Mouse (Mus musculus): ENCODE data around the gene Macf1. TPM values are rescaled to one million over a fixed set of nuclear protein-coding genes. Genes with fewer than 3 reads are reported as not detected.
"Not testable (repeated sequence)": the region's sequence is repeated elsewhere in the genome, so short reads cannot be mapped to it uniquely, and the experiment has no call there.

The Macf1 gene
- polyA plus RNA-seq, 1 experiment from 2014 or later: 82.6 TPM

DNA sequence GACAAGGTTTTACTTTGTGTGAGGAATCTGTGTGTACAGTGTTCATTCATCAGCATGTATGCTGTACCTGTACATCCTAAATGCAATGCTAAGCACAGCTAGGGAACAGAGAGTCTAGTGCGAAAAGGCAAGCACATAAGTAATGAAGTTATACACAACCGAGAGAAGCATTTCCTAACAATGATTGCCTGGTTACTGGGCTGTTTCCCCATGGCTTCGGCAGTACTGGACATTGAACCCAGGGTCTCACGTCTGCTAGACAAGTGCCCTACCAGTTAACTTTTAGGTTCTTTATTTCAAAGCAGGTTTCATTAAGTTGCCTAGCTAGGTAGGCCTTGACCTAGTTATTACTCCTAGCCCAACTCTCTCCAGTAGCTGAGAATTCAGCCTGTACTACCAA is 36.5 kb downstream of the Macf1 start:
- no peak for ATAC-seq (replicated peaks)
- H3K4me3 ChIP-seq: no peak overlapping the region
- 89% methylated on average over 4 of the region's 4 CpGs for WGBS

DNA sequence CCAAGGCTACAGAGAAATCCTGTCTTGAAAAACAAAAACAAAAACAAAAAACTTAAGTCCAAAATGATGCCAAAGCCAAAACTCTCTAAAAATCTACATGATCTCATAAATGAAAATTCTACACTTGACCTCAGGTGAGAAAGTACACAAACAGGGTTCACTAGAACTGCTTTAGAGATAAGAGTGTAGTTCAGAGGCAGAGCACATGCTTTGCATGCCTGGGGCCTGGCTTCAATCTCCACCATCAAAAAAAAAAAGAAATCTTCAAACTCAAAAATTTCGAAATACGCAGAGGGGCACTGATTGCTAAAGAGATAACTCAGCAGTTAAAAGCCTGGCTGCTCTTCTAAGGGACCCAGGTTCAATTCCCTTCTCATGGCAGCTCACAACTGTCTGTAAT is 37.1 kb downstream of the Macf1 start:
- WGBS: 93% methylated on average over 2 of the region's 2 CpGs

More for the DNA sequence above, 36.5 kb downstream of the Macf1 start:
- Histone ChIP-seq H3K9ac (no peak overlapping the region), H3K9me3 (no peaks in the 10 kb centered on the region), H3K27ac (no peak overlapping the region), H3K4me1 (peaks cover 7% of the 10 kb centered on the region; the same call in 1 of the 2 replicates), H3K4me2 (no peak overlapping the region), H3K36me3 (replicated peaks) (no peaks in the 10 kb centered on the region), H3K27me3 (replicated peaks) (no peaks in the 10 kb centered on the region)

DNA sequence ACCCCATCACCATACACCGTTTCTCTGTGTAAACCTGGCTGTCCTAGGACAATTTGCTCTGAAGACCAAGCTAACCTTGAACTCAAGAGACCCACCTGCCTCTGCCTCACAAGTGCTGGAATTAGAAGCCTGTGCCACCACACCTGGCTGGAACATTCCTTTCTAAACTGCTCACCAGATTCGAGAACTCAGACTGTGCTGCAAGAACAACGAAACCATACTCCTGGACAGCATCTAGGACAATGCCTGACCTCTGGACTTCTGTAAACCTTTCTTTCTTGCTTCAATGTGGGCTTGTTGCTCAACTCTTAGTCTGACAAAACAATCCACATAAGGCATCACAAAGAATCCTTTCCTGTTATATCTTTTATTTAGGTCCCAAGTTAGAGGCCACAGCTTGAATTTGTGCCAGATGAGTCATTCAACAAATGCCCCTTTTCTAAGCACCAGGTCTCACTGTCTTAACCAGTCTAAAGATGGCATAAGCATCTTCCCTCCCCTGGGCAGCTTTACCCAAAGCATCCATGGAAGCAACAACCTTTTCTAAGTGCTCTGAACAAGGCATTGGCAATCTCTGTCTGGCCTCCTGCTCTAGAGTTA is 38.8 kb downstream of the Macf1 start:
- WGBS: 93% methylated on average over 3 of the region's 3 CpGs
- Histone ChIP-seq H3K9me3 (no peaks in the 10 kb centered on the region), H3K27ac (no peak overlapping the region), H3K4me2 (no peak overlapping the region), H3K27me3 (replicated peaks) (no peaks in the 10 kb centered on the region), H3K36me3 (replicated peaks) (no peaks in the 10 kb centered on the region), H3K9ac (no peak overlapping the region), H3K4me1 (peaks cover 10% of the 10 kb centered on the region; the same call in 1 of the 2 replicates), H3K4me3 (no peak overlapping the region)
- ATAC-seq (replicated peaks): no peak

More for the DNA sequence above, 37.1 kb downstream of the Macf1 start:
- Histone ChIP-seq H3K9me3 (no peaks in the 10 kb centered on the region), H3K27me3 (replicated peaks) (no peaks in the 10 kb centered on the region), H3K4me1 (peaks cover 10% of the 10 kb centered on the region; the same call in 1 of the 2 replicates), H3K4me2 (no peak overlapping the region), H3K36me3 (replicated peaks) (no peaks in the 10 kb centered on the region), H3K9ac (no peak overlapping the region), H3K4me3 (no peak overlapping the region), H3K27ac (no peak overlapping the region)
- no peak for ATAC-seq (replicated peaks)

DNA sequence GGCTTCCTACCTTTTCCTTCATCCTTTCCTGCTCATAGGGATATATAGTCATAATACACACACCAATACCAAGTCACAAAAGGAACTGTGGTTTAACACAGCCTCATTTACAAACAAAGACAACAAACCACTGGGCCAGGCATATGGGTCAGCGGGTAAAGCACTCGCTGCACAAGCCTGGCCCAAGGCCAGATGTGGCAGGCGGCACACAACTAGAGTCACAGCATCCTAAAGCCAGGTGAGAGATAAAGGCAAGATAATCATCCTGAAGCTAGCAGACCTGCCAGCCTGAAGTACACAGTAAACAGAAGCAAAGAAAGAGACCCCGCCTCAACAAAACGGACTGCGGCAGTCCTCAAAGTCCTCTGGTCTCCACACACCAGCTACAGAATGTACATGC is 40.6 kb downstream of the Macf1 start:
- Histone ChIP-seq H3K4me2 (no peak overlapping the region), H3K4me1 (peaks cover 10% of the 10 kb centered on the region; the same call in 1 of the 2 replicates), H3K36me3 (replicated peaks) (no peaks in the 10 kb centered on the region), H3K9ac (no peak overlapping the region), H3K4me3 (no peak overlapping the region), H3K27ac (no peak overlapping the region), H3K9me3 (no peaks in the 10 kb centered on the region), H3K27me3 (replicated peaks) (no peaks in the 10 kb centered on the region)
- no peak for ATAC-seq (replicated peaks)
- 84% methylated on average over 6 of the region's 6 CpGs for WGBS

DNA sequence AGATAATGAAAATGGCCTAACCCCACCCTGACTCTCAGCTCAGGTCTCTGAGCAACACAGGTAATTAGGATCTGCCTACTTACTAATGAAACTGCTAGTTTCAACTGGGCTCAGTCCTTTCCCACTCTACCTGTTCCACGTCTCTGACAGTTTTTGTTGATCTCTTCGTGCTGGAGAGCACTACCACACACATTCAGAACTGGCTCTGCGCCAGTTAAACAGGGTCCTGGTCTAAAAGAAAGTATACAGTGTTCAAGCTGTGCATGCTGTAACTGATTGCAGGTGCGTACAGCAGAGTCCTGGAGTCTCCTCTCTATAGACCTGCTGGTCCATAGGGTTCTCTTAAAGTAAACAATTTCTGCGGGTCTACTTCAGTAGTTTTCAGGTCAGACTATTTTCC is 41.3 kb downstream of the Macf1 start:
- Histone ChIP-seq H3K9me3 (no peaks in the 10 kb centered on the region), H3K4me1 (peaks cover 10% of the 10 kb centered on the region; the same call in 1 of the 2 replicates), H3K36me3 (replicated peaks) (no peaks in the 10 kb centered on the region), H3K27ac (peak overlapping the region; percentile 4; the same call in 1 of the 2 replicates), H3K27me3 (replicated peaks) (no peaks in the 10 kb centered on the region), H3K4me3 (no peak overlapping the region), H3K4me2 (no peak overlapping the region), H3K9ac (no peak overlapping the region)
- 79% methylated on average over 5 of the region's 5 CpGs for WGBS
- no peak for ATAC-seq (replicated peaks)

DNA sequence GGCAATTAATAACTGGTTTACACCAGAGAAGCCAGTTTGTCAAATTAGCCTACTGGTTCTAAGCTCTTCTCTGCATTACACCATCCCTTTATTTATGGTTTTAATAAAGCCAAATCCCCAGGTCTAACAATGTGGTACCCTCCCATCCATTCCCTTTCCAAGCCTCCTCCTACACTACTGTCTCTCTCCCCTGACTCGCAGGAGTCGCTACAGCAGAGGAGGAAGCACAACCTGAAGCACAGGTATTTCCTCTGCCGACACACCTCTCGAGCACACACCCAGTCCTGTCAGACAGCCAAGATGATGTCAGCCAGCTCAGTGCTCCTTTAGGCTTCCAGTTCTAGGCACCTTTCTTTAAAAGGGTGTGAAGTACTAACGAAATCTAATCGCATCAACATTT is 47.0 kb downstream of the Macf1 start:
- no peak for ATAC-seq (replicated peaks)
- no peaks in the 10 kb centered on the region; the same call in 1 of the 2 replicates for H3K4me1 ChIP-seq
- H3K4me2 ChIP-seq: no peak overlapping the region
- 95% methylated on average over 6 of the region's 6 CpGs for WGBS
- no peaks in the 10 kb centered on the region for H3K27me3 ChIP-seq (replicated peaks)
- H3K36me3 ChIP-seq (replicated peaks): no peaks in the 10 kb centered on the region
- H3K27ac ChIP-seq: no peak overlapping the region
- no peaks in the 10 kb centered on the region for H3K9me3 ChIP-seq
- no peak overlapping the region for H3K9ac ChIP-seq
- no peak overlapping the region for H3K4me3 ChIP-seq

DNA sequence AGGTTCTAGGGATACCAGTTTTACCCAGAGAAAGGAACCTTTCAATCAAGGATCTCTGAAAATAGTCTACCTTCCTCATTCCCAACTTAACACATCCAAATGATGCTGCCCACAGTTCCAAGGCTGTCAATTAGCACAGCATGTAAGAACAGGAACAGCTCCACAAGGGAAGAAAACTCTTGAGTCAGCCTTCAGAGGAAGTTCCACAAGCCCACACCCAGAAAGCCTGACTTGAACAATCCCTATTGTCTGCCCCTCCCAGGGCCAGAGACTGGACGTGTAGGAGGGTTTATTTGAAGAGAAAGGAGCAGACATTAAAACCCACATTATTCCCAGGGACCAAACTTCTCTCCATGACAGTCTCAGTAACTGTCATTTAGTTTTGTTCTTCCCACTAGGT is 48.7 kb downstream of the Macf1 start:
- 14% methylated on average over 1 of the region's 1 CpGs for WGBS
- no peak for ATAC-seq (replicated peaks)

DNA sequence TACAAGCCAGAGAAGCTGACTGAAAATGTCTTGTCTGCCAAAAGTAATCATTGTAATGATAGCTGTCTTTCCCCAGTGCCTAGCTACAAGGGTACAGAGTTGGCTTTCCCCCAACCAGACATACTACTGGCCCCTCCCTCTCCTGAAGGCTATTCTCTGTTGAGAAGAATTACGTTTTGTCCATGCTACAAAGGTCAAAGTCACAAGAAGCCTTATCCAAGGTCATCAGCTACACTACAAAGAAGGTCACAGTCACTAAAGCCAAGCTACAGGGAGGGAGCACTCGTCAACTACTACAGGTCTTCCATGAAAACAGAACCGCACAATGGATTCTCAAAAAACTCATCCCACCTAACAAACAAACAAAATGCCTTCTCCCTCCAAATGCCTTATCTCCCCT is 49.7 kb downstream of the Macf1 start:
- no peak overlapping the region for H3K27ac ChIP-seq
- no peaks in the 10 kb centered on the region for H3K27me3 ChIP-seq (replicated peaks)
- H3K4me1 ChIP-seq: no peaks in the 10 kb centered on the region; the same call in 1 of the 2 replicates
- no peak overlapping the region for H3K9ac ChIP-seq
- ATAC-seq (replicated peaks): no peak
- no peak overlapping the region for H3K4me2 ChIP-seq
- H3K36me3 ChIP-seq (replicated peaks): no peaks in the 10 kb centered on the region
- H3K9me3 ChIP-seq: no peaks in the 10 kb centered on the region
- 66% methylated on average over 3 of the region's 3 CpGs for WGBS
- H3K4me3 ChIP-seq: no peak overlapping the region

More for the DNA sequence above, 48.7 kb downstream of the Macf1 start:
- H3K27ac ChIP-seq: no peak overlapping the region
- H3K9ac ChIP-seq: no peak overlapping the region
- no peaks in the 10 kb centered on the region for H3K27me3 ChIP-seq (replicated peaks)
- H3K9me3 ChIP-seq: no peaks in the 10 kb centered on the region
- H3K4me1 ChIP-seq: no peaks in the 10 kb centered on the region; the same call in 1 of the 2 replicates
- no peak overlapping the region for H3K4me2 ChIP-seq
- no peaks in the 10 kb centered on the region for H3K36me3 ChIP-seq (replicated peaks)
- H3K4me3 ChIP-seq: no peak overlapping the region

DNA sequence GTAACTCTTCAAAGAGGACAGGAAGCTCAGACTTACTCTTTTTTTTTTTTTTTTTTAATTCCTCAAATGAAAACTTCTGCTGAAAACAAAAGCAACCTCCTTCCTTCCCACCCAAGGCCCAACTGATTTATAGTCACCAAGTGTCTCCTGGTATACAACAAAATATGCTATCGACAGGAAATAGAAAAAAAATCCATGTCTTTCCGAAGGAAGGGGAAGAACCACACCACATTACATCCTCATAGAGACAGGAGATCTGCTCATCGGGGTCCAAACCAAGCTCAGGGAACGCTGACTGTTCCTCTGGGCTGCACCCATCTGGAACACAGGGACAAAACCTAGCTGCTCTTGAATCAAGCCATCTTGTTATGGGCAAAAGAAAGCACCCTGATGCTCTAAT is 50.3 kb downstream of the Macf1 start:
- H3K4me3 ChIP-seq: no peak overlapping the region
- no peak overlapping the region for H3K9ac ChIP-seq
- H3K27me3 ChIP-seq (replicated peaks): no peaks in the 10 kb centered on the region
- H3K9me3 ChIP-seq: no peaks in the 10 kb centered on the region
- ATAC-seq (replicated peaks): no peak
- H3K4me2 ChIP-seq: no peak overlapping the region
- no peaks in the 10 kb centered on the region for H3K36me3 ChIP-seq (replicated peaks)
- H3K4me1 ChIP-seq: no peaks in the 10 kb centered on the region; the same call in 1 of the 2 replicates
- H3K27ac ChIP-seq: 0 out of 2 replicates have a peak overlapping the region, but pooled peaks have one; percentile 52
- WGBS: 84% methylated on average over 4 of the region's 4 CpGs

DNA sequence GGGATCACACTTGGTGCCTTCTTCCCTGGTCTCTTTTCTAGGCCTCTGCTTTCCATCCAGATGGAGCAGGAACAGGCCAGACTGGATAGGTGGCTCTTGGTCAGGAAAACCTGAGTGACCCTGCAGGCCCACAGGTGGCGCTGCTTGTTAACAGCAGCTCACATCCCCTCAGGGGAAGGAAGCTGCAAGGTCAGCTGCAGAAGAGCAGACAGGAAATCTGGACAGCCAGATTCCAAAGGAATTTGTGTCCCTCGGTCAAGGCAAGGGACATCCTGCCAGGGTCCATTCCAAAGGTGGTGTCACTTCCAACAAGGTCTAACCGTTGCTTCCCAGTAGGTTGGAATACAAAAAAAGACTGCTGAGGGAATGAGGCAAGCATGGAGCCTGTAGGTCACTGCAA is 50.8 kb downstream of the Macf1 start:
- Histone ChIP-seq H3K27ac (peak overlapping the region; percentile 52; the same call in 1 of the 2 replicates), H3K9me3 (no peaks in the 10 kb centered on the region), H3K4me1 (no peaks in the 10 kb centered on the region; the same call in 1 of the 2 replicates), H3K27me3 (replicated peaks) (no peaks in the 10 kb centered on the region), H3K4me3 (no peak overlapping the region), H3K9ac (no peak overlapping the region), H3K4me2 (no peak overlapping the region), H3K36me3 (replicated peaks) (no peaks in the 10 kb centered on the region)
- ATAC-seq (replicated peaks): no peak
- 31% methylated on average over 3 of the region's 3 CpGs for WGBS

DNA sequence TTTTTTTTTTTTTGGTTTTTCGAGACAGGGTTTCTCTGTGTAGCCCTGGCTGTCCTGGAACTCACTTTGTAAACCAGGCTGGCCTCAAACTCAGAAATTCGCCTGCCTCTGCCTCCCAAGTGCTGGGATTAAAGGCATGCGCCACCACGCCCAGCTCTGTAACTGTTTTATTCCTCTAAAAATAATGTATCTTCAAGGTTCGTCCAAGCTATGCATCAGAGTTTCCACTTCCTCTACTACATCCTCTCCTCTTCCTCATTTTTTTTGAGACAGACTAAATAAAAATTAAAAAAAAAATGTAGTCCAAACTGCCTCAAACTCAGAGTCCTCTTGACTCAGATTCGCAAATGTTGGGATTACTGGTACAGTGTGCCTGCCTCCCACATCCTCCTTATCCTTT is 52.0 kb downstream of the Macf1 start:
- WGBS: 95% methylated on average over 5 of the region's 6 CpGs
- not testable (repeated sequence) for H3K27ac ChIP-seq

DNA sequence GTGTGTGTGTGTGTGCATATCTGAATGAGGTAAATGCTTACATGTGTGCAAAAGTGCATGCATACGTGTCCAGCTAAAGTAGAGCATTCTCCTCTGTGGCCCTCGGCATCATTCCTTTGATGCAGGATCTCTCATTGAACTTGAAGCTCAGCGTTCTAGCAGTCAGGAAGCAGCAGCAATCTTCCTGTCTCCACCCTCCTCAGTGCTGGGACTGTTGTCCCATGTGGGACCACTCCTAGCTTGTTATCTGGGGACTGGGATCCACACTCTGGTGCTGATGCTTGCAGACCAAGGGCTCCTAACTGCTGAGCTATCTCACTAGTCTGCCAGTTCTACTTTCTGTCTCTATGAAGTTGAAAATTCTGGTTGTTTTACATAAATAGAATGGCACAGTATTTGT is 52.5 kb downstream of the Macf1 start:
- Histone ChIP-seq H3K27me3 (replicated peaks) (no peaks in the 10 kb centered on the region), H3K36me3 (replicated peaks) (no peaks in the 10 kb centered on the region), H3K4me2 (no peak overlapping the region), H3K27ac (no peak overlapping the region), H3K4me3 (no peak overlapping the region), H3K9me3 (no peaks in the 10 kb centered on the region), H3K9ac (no peak overlapping the region), H3K4me1 (peaks cover 4% of the 10 kb centered on the region)
- 87% methylated on average over 3 of the region's 3 CpGs for WGBS
- ATAC-seq (replicated peaks): no peak

More for the DNA sequence above, 52.0 kb downstream of the Macf1 start:
- H3K36me3 ChIP-seq (replicated peaks); H3K4me3 ChIP-seq; H3K27me3 ChIP-seq (replicated peaks); H3K4me1 ChIP-seq; H3K9me3 ChIP-seq; H3K9ac ChIP-seq; H3K4me2 ChIP-seq; ATAC-seq (replicated peaks): not testable (repeated sequence)

DNA sequence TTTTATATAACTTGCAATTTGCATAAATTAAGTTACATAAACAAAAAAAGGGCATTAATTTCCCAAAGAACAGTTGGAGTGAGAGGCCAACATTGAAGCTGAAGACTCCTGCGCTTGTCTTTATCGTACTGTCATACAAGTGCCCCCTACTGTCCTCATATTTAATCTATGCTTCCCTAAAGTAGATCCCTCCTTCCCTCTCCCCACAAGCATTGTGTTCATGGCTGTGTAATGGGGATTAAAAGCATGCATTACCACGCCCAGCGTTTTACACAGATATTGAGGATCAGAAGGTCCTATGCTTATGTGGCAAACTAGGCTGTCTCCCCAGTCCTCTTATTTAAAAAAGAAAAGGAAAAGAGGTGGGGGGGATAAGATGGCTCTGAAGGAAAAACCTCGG is 56.5 kb downstream of the Macf1 start:
- Histone ChIP-seq H3K27me3 (replicated peaks) (no peaks in the 10 kb centered on the region), H3K4me1 (peaks cover 26% of the 10 kb centered on the region), H3K9me3 (no peaks in the 10 kb centered on the region), H3K4me3 (no peak overlapping the region), H3K9ac (no peak overlapping the region), H3K36me3 (replicated peaks) (no peaks in the 10 kb centered on the region), H3K4me2 (no peak overlapping the region), H3K27ac (no peak overlapping the region)
- 45% methylated on average over 5 of the region's 5 CpGs for WGBS
- ATAC-seq (replicated peaks): no peak

All from midbrain, embryonic 15.5 days (tissue).